Mouse (Mus musculus): ENCODE results near the gene Hist1h4a. TPM values are rescaled to one million over a fixed set of nuclear protein-coding genes. Genes with fewer than 3 reads are reported as not detected.

The Hist1h4a gene
- polyA plus RNA-seq, 3 experiments from 2014 or later, result 3.1 TPM; not detected in 2

GRCm38 (mm10) chr13:23757921-23758320 lies 3.1 kb downstream of the Hist1h4a start:
- ATAC-seq, result no peak

- ATAC-seq, result no peak
Measured at GRCm38 (mm10) chr13:23757211-23757773, 3.7 kb downstream of the Hist1h4a start.

DNA sequence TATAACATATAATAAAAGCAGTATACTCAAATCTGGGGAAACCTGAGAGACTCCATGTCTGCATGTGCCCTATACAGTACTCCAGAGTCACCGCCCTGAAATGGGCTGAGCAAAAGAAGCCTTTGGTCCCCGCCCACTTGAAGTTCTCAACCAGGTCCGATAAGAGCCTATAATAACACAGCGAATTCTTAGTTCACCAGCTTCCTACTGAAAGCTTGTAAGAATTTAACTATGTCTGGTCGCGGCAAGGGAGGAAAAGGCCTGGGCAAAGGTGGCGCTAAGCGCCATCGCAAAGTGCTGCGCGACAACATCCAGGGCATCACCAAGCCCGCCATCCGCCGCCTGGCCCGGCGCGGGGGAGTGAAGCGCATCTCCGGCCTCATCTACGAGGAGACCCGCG lies 4.2 kb downstream of the Hist1h4a start, which contains the start of gene Hist1h4b:
Hist1h4b (plus strand) TSS at position 224 of the 400 bp plus-strand sequence.
- peak; percentile 63 for ATAC-seq

DNA sequence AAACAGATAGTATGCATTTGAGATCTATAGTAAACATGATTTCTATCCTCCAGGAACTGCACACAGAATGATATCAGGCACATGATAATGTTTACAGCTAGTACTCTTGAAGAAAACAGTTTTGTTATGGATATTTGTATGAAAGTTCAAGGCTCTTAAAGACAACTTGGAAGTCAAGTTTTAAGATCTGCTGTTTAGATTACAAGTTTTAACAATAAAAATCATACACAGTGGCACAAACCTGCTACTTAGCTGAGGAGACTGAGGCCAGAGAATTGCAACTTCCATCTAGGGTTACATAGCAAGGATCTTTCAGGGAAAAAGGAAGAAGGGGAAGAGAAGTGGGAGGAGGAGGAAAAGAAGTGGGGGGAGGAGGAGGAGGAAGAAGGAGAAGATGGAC lies 6.0 kb downstream of the Hist1h4a start:
- no peak for ATAC-seq

- ATAC-seq, result no peak
Measured at GRCm38 (mm10) chr13:23753314-23754078, 7.5 kb downstream of the Hist1h4a start.

GRCm38 (mm10) chr13:23752742-23753172 lies 8.3 kb downstream of the Hist1h4a start:
- no peak for ATAC-seq

DNA sequence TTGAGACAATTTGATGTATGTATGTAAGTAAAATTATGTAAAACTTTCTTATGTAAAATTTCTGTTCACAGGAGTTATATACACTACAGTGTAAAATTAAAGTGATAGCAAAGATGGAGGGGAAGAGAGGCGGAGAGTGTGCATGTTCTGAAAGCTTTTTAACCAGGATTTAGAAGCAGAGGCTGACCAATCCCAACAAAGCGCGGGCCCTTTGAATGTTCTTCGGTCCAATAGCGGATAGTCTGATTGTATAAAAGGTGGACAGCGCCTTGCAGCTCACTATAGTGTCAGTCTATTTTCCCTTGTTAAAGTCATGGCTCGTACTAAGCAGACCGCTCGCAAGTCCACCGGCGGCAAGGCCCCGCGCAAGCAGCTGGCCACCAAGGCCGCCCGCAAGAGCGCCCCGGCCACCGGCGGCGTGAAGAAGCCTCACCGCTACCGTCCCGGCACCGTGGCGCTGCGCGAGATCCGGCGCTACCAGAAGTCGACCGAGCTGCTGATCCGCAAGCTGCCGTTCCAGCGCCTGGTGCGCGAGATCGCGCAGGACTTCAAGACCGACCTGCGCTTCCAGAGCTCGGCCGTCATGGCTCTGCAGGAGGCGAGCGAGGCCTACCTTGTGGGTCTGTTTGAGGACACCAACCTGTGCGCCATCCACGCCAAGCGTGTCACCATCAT lies 8.8 kb downstream of the Hist1h4a start, which contains the start of gene Hist1h3b:
Hist1h3b (plus strand) TSS at position 201 of the 675 bp plus-strand sequence.
- peak; percentile 36 for ATAC-seq

- no peak for ATAC-seq
Measured at GRCm38 (mm10) chr13:23751478-23751956, 9.5 kb downstream of the Hist1h4a start.

DNA sequence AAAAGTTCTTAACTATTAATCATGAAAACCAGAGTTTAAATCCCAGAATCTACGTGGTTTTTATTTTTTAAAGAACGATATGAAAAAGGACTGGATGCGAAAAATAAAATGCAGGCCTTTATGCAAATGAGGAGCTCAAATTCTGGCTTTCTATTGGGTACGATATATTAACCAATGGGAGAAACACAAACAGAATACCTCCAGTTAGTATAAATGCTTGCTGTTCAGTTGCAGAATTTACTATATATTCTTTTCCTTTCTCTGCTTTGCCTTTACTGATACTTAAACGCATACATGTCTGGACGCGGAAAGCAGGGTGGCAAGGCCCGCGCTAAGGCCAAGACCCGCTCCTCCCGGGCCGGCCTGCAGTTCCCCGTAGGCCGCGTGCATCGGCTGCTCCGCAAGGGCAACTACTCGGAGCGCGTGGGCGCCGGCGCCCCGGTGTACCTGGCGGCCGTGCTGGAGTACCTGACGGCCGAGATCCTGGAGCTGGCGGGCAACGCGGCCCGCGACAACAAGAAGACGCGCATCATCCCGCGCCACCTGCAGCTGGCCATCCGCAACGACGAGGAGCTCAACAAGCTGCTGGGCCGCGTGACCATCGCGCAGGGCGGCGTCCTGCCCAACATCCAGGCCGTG lies 10.1 kb downstream of the Hist1h4a start, which contains the start of gene Hist1h2ab:
Hist1h2ab (plus strand) TSS at position 288 of the 639 bp plus-strand sequence.
- ATAC-seq, result peak; percentile 52

DNA sequence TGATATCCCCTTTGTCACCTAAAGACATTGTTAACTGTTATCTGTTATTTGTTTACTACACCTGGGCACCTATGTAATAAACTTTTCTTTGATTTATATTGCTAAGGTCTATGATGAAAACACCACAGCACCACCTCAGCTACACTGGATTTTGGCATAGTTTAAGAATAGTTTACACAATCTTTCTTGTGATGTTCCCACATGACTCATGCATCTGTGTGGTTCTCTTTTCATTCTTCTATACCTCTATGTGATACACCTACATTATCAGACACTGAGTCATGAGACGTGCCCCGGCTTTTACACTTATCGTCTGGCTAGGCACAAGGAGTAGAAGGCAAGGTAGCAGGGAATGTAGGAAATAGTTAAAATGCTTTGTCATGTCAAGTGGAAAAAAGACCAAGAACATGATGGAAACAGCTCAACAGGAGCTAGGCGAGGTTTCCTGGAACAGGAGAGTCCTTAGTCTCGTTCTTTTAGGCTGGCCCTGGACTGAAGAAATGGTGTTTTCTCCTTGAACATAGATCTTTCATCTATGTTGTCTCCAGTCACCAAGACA lies 11.4 kb downstream of the Hist1h4a start:
- no peak for ATAC-seq

- no peak for ATAC-seq
Measured at GRCm38 (mm10) chr13:23747892-23748288, 13.1 kb downstream of the Hist1h4a start.

- no peak for ATAC-seq
Measured at GRCm38 (mm10) chr13:23747081-23747891, 13.7 kb downstream of the Hist1h4a start.

DNA sequence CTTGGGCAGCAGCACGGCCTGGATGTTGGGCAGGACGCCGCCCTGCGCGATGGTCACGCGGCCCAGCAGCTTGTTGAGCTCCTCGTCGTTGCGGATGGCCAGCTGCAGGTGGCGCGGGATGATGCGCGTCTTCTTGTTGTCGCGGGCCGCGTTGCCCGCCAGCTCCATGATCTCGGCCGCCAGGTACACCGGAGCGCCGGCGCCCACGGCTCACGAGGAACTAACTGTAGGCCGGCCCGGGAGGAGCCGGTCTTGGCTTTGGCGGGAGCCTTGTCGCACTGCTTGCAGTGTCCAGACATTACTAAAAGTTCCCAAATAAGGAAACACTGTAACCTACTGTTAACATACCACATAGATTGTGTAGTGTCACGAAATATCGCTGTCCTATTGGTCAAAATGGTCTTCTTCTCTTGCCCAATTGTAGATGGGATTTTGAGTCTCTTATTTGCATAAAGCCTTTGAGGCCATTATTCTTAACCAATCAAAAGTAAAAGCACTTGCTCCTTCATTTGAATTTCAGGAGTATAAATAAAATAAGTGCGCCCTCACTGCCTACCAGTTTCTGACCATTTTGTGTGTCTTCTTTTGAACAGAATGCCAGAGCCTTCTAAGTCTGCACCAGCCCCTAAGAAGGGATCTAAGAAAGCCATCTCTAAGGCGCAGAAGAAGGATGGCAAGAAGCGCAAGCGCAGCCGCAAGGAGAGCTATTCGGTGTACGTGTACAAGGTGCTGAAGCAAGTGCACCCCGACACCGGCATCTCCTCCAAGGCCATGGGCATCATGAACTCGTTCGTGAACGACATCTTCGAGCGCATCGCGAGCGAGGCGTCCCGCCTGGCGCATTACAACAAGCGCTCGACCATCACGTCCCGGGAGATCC lies 14.6 kb downstream of the Hist1h4a start, which contains the start of gene Hist1h2bb:
Hist1h2bb (plus strand) TSS at position 534 of the 880 bp plus-strand sequence.
- ATAC-seq, result peak; percentile 87

DNA sequence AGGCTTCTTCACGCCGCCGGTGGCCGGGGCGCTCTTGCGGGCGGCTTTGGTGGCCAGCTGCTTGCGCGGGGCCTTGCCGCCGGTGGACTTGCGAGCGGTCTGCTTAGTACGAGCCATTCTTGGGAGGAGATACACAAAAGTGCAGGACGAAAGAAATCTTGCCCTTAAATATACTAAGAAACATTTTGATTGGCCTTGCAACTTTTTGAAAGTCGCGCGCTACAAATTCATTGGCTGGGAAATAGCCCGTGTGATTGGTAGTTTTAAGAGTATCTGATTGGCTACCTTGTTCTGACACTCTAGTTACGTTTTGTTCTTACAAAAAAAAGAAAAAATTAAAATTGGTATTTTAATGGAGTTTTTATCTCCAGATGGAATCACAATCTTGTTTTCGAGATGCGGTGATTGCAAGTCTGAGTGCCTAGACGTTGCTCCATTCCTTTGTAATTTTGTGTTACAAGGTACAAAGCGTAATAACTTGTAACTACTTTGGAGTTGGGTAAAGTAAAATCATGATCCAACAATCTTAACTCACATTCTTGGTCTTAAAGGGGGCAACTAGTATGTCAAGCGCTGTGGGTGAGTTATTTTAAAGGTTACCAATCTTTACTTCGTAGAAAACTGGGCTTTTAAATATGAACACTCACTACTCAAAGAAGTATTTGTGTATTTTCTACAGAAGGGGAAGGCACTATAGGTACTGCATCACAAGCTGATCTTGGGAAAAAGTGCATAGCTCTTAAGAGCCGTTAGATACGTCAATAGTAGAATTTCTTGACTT lies 15.5 kb downstream of the Hist1h4a start, which contains the start of gene Hist1h3c:
Hist1h3c (minus strand) TSS at position 222 of the 781 bp plus-strand sequence.
- ATAC-seq, result peak; percentile 70

DNA sequence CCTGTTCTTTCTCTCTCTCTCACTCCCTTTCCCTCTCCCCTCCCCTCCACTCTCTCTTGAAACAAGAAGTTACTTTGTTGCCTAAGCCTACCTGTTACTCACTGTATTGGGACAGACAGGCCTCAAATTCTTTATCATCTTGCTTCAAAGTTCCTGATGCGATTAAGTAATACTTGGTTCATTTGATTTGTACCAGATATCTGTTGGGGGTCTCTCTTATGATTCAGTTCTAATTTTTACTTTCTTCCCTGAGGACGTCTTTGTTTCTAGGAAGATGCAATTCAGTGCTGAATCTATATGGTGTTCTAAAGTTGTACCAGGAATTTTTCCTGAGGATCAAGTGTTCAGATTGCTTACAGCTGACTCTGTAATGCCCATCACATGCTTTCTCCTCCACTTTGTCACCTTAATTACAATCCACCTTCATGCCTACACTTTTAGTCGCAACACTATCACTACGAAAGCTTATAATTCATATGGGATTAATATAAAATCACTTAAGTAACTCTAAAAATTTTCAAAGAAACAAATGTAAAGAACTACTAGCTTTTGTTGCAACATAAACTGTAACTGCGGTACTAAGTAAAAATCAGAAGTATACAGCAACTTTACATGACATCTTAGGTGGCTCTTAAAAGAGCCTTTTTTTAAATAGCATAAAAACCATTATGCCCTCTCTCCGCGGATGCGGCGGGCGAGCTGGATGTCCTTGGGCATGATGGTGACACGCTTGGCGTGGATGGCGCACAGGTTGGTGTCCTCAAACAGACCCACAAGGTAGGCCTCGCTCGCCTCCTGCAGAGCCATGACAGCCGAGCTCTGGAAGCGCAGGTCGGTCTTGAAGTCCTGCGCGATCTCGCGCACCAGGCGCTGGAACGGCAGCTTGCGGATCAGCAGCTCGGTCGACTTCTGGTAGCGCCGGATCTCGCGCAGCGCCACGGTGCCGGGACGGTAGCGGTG lies 16.3 kb downstream of the Hist1h4a start:
- ATAC-seq, result no peak

DNA sequence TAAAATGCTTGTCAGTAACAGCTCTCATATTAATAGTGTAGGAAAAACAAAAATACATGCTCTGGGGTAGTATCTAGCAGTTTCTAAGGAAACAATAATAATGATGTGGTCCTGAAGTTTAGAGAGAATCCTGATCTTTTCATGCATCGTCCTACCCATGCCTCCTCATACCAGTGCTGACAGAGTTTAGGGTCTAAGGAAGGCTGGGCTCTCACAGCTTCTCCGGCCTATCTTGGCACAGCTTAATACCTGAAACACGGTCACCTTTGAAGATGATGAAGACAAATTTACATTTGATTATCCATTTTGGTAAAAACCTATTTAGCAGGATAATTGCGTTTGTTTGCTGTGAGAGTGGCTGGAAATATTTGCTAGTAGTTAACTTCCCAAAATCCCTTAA lies 17.1 kb downstream of the Hist1h4a start:
- no peak for ATAC-seq

DNA sequence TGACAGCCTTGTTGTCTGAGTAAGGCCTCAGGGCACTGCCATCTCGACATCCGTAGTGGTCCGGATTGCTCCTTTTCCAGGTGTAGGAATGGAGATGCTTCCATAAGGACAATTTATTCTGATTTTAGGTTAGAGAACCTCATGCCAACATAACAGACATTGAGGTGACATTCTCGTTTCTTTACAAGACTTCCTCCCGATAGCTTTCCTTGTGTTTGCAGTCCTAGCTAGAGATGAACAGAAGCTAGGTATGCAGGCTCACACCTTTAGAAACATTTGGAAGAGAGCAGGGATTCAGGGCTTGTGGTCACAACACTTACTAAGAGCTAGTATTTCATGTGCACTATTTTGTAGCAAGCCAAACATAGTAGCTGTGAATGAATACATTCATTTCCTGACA lies 17.8 kb downstream of the Hist1h4a start:
- no peak for ATAC-seq

DNA sequence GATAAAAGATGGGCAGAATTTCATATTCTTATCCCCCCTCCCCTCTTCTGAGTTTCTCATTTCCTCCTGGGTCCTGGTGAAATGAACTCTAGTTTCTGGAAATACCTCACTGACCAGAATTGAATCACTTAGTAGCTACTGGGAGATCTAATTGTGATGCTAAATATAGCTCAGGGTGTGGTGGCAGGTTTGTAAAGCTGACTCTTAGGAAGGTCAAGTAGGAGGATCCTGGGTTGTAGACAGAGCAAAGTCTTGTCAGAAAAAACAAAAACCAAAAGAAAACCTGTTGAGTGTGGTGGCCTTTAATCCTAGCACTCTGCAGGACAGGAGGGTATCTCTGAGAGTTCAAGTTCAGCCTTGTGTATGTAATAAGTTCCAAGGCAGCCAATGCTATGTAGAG lies 19.0 kb downstream of the Hist1h4a start:
- no peak for ATAC-seq

Measured in inflammation-experienced regulatory T-cells, adult 6 months (primary cell).